Mouse (Mus musculus): Measurements from ENCODE around the gene Rsu1.

The Rsu1 gene

DNA sequence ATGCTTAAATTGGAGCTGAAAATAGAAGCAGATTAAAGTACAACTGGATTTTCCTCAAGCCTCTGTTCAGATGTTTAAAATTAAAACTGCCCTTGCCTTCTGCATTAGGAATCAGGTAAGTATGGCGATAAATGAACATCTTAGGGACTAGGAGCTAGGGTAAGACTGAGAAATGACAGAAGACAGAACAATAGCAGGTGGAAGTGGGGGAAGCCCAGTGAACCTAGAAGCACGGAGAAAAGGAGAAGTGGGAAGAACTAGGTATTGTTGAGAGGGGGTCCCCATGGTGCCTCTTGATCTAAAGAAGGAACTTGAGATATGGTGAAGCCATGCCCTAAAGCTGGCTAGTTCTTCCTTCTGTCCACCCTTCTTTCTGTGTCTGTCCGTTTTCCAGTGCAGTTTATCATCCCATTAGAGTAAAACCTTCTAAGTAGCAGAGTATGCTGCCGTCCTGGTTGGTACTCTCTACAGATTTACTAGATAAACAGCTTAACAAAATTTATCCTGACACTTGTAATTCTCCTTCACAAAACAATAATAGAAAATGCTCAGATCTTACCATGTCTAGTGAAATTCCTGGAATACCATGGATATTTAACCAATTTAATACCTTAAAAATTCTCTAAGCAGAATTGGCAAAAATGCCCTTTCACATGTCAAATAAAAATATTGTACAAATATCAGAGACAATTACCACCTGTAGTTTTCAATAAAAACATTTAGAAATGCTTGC is 101.9 kb downstream of the Rsu1 start:
- no peak for DNase-seq (ENCODE audit: low read depth, low spot score)

DNA sequence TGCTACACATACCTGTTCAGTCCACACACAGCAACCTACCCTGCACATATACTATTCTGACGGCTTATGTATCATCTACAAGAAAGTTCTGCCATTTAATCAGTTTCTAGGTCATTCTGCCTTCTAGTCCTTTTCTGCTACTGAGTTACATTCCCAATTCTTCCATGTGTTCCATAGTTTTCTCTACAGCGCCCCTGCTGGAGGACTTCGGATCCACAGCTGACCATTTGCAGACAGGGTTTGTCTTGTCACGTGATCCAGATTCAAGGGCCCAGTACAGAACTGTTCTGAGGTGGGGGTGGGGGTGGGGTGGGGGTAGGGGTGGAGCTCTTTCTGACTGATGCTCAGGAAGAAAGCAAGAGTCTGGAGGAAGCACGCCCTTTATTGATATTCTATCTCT is 102.5 kb downstream of the Rsu1 start:
- peak; percentile 46 for DNase-seq (ENCODE audit: low read depth, low spot score)

GRCm38 (mm10) chr2:13161717-13162116 is 109.5 kb downstream of the Rsu1 start:
- DNase-seq (ENCODE audit: low read depth, low spot score) = no peak

DNA sequence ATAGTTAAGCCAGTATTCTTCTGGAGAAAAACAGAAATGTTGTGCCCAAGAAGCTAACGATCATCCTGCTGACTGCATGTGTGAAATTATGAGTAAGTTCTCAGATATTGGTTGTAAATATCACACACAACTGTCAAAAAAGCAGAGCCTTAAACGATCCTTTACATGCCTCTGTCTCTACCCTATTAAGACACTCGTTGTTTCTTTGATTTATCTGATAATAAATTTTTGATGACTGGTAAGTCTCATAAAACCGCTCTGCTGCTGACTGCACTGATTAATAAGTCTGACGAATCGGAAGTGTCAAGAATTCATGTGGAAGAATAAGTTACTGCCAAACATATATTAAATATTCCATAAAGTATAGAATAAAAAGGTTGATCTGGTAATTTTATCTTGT is 126.0 kb downstream of the Rsu1 start:
- DNase-seq (ENCODE audit: low read depth, low spot score) = no peak

- no peak for DNase-seq (ENCODE audit: low read depth, low spot score)
Observed at GRCm38 (mm10) chr2:13134890-13135289, 136.3 kb downstream of the Rsu1 start.

GRCm38 (mm10) chr2:13132841-13133240 is 138.4 kb downstream of the Rsu1 start:
- DNase-seq (ENCODE audit: low read depth, low spot score) = no peak

DNA sequence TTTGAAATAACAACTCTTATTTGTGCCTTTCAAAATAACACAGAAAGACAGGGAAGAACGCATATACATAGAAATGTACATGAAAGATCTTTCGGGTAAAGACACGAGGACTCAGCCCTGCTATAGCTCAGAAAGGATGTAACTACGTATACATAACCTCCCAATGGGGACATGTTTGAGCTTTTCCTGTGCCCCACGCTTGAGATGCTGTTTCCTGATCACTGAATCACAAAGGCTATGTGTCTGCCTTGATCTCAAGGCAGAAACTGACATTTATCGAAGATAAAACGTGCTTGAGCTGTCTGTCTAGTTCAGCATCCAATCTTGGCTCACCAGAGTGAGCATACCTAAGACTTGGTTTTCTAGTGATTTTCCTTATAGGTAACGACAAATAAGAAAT is 138.8 kb downstream of the Rsu1 start:
- no peak for DNase-seq (ENCODE audit: low read depth, low spot score)

GRCm38 (mm10) chr2:13129859-13130258 is 141.4 kb downstream of the Rsu1 start:
- DNase-seq (ENCODE audit: low read depth, low spot score) = peak; percentile 45

- peak; percentile 23 for DNase-seq (ENCODE audit: low read depth, low spot score)
Observed at GRCm38 (mm10) chr2:13129337-13129736, 141.9 kb downstream of the Rsu1 start.

DNA sequence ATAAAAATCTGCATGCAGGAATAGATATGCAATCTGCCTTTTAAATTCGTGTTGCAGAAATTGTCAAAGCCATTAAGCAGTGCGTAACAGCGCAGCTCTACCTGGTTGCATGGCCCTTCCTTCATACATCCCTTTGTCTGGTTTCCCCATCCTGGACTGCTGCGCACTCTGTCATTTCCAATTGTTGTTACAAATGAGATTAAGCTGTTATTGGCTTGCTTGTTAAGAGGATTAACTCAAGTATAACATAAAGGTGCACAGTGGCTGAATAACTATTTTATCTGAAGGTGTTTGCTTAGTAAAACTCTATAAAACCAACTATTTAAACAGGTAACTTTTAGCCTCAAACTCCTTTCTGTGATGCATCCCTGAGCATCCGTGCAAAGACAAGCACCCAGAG is 150.8 kb downstream of the Rsu1 start:
- no peak for DNase-seq (ENCODE audit: low read depth, low spot score)

DNA sequence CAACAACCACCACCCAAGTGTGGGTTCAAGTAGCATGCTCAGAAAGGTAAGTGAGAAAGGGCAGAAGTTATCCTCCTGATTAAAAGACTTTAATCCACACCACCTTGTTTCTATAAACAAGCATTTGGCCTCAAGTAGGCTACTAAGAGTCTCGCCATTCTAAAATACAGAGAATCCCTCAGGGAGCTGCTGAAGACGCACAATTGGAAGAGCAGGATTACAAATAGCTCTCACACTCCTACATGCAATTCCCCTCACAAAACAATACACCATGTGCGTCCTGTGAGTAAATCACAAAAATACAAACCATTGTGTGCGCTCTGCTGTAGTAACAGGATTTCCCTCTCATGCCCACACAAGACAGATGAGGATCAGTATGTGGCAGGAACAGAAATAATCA is 153.3 kb downstream of the Rsu1 start:
- no peak for DNase-seq (ENCODE audit: low read depth, low spot score)

DNA sequence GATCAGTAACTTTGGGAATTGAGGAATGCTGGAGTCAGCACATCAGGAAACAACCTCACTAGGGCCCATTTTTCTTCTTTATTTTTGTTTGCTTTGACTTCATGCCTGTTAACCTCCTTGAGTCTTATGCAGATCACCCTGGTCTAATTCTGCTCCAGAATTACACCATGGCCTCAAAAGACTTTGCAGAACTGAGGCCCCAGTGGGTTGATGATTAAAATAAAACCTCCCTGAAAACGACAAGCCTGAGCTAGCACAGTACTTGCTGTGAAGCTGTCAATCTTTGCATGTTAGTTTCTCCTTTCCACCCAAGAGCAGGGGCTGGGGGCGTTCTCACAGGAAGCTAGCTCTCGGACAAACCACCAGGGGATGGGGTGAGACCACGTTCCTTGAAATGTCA is 164.7 kb downstream of the Rsu1 start:
- DNase-seq (ENCODE audit: low read depth, low spot score) = no peak

GRCm38 (mm10) chr2:13104388-13104787 is 166.8 kb downstream of the Rsu1 start:
- DNase-seq (ENCODE audit: low read depth, low spot score) = no peak

- no peak for DNase-seq (ENCODE audit: low read depth, low spot score)
Observed at GRCm38 (mm10) chr2:13103797-13104200, 167.4 kb downstream of the Rsu1 start.

DNA sequence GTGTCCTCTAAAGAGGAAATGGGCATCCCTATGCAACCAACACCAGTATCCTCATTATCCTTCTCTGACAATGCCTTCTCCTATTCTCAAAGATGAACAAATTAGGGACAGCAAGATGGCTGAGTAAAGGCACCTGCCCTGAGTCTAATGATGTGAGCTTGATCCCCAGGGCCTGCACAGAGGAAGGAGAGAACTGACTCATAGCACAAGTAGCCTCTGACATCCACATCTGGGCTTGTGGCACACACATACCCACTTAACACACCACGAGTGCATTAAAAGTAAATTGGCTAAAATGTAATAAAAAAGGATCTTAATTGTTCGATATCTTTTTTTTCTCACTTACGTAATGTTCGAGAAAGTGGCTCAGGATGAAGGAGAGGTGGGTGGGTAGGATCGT is 177.2 kb downstream of the Rsu1 start:
- no peak for DNase-seq (ENCODE audit: low read depth, low spot score)

DNA sequence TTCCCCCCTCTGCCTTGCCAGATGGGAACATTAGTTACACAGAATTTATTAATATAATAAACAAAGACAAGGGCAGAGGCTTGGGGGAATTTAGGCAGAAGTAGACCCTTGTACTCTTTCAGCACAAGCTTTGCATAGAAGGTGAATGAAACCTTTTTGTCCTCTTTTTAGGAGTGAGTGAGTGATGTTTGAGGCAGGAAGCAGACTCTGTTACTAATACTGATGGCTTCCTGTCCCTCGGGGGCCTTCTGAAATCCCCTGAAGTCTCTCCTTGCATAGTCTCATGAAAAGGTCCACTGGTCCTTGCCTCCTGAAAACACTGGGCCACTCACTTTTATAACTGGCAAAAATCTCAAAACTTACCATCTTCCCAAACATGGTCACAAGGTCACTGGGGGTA is 177.6 kb downstream of the Rsu1 start:
- no peak for DNase-seq (ENCODE audit: low read depth, low spot score)

- DNase-seq (ENCODE audit: low read depth, low spot score) = no peak
Observed at GRCm38 (mm10) chr2:13091399-13092015, 179.7 kb downstream of the Rsu1 start.

GRCm38 (mm10) chr2:13090841-13091240 is 180.4 kb downstream of the Rsu1 start:
- DNase-seq (ENCODE audit: low read depth, low spot score) = no peak

GRCm38 (mm10) chr2:13089861-13090260 is 181.4 kb downstream of the Rsu1 start:
- DNase-seq (ENCODE audit: low read depth, low spot score) = no peak

GRCm38 (mm10) chr2:13088266-13088665 is 182.9 kb downstream of the Rsu1 start:
- no peak for DNase-seq (ENCODE audit: low read depth, low spot score)

GRCm38 (mm10) chr2:13087811-13088210 is 183.4 kb downstream of the Rsu1 start:
- DNase-seq (ENCODE audit: low read depth, low spot score) = no peak

GRCm38 (mm10) chr2:13084223-13084622 is 187.0 kb downstream of the Rsu1 start:
- peak; percentile 43 for DNase-seq (ENCODE audit: low read depth, low spot score)

DNA sequence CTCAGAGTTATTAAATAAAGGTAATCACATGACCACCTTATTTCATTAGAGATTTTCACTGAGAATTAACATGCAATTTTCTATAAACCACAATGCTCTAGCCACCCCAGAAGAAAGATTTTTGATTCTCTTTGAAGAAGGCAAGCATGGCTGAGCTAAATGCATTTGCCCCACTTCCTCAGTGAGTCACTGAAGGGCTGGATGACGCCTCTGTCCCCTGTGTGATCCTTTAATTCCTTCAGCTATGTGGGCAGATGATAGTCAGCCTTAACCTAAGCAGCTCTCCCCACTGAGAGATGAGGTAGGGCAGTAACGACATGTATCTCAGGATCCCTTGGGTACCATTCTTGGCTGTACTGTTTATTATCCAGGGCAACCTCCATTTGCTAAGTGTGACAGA is 190.7 kb downstream of the Rsu1 start:
- DNase-seq (ENCODE audit: low read depth, low spot score) = no peak

DNA sequence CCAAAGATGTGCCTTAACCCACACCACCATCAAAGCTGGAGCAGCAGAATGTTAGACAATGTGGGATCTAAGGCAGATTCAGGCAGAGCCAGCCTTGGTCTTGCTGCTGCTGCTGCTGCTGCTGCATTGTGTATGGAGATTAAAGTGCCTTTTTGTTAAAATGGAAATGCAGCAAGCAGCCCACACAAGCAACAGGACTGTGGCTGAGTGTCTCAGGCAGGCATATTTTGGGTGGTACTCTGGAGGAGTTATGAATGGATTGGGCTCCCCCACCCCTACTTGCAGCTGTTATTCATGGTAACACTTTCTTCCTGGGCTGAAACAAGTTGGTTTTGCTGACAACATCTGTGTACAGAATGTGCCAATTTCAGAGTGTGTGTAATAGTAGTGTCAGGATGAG is 199.0 kb downstream of the Rsu1 start:
- DNase-seq (ENCODE audit: low read depth, low spot score) = no peak

Data from mesoderm, embryonic 11.5 days (tissue).